Mouse (Mus musculus): ENCODE measurements around the gene Vwa5b1. TPM values are rescaled to one million over a fixed set of nuclear protein-coding genes. Genes with fewer than 3 reads are reported as not detected.

Vwa5b1 gene
- polyA plus RNA-seq, 1 experiment from 2014 or later, result 0.07 TPM

GRCm38 (mm10) chr4:138648096-138648635 lies 12.5 kb upstream of the Vwa5b1 start:
- Histone ChIP-seq H3K36me3 (no peaks in the 10 kb centered on the region), H3K9me3 (no peaks in the 10 kb centered on the region), H3K27me3 (no peaks in the 10 kb centered on the region), H3K4me1 (no peaks in the 10 kb centered on the region), H3K4me2 (no peak overlapping the region), H3K9ac (no peak overlapping the region), H3K27ac (no peak overlapping the region), H3K4me3 (no peak overlapping the region)
- no peak for ATAC-seq (ENCODE audit: borderline replicate concordance, extremely low read depth, low FRiP score, low TSS enrichment)
- 58% methylated on average over 3 of the region's 3 CpGs for WGBS

GRCm38 (mm10) chr4:138642272-138642671 lies 6.6 kb upstream of the Vwa5b1 start:
- 19% methylated on average over 4 of the region's 4 CpGs for WGBS

DNA sequence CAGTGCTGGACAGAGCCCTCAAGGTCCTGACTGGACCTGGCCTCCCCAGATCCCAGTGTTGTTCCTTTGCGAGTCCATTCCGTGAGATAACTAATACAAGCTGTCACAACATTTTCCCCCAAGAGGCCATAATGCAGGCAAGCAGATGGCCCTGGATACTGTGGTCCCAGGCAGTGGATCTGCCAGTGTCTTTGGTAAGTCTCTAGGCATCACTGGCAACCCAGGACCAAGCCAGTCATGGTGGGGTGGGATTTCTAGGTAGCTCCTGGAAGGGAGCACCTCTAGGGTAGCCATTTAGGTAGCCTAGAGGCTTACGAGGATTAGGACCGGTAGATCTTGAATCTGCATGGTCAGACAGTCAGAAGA lies 445 bp upstream of the Vwa5b1 start:
- Histone ChIP-seq H3K4me3 (no peak overlapping the region), H3K36me3 (no peaks in the 10 kb centered on the region), H3K9ac (no peak overlapping the region), H3K27ac (no peak overlapping the region), H3K4me2 (no peak overlapping the region), H3K27me3 (no peaks in the 10 kb centered on the region), H3K4me1 (no peaks in the 10 kb centered on the region), H3K9me3 (no peaks in the 10 kb centered on the region)
- no peak for ATAC-seq (ENCODE audit: borderline replicate concordance, extremely low read depth, low FRiP score, low TSS enrichment)
- WGBS, result 40% methylated on average over 4 of the region's 4 CpGs

More at GRCm38 (mm10) chr4:138642272-138642671, 6.6 kb upstream of the Vwa5b1 start:
- H3K27me3 ChIP-seq, result no peaks in the 10 kb centered on the region
- H3K4me2 ChIP-seq, result no peak overlapping the region
- H3K9me3 ChIP-seq, result no peaks in the 10 kb centered on the region
- H3K4me1 ChIP-seq, result no peaks in the 10 kb centered on the region
- H3K27ac ChIP-seq, result no peak overlapping the region
- ATAC-seq (ENCODE audit: borderline replicate concordance, extremely low read depth, low FRiP score, low TSS enrichment), result no peak
- no peak overlapping the region for H3K4me3 ChIP-seq
- no peaks in the 10 kb centered on the region for H3K36me3 ChIP-seq
- no peak overlapping the region for H3K9ac ChIP-seq

- no peak overlapping the region for H3K27ac ChIP-seq
- no peak overlapping the region for H3K9ac ChIP-seq
- H3K27me3 ChIP-seq, result no peaks in the 10 kb centered on the region
- H3K4me1 ChIP-seq, result no peaks in the 10 kb centered on the region
- WGBS, result 58% methylated on average over 5 of the region's 5 CpGs
- H3K4me3 ChIP-seq, result no peak overlapping the region
- no peak for ATAC-seq (ENCODE audit: borderline replicate concordance, extremely low read depth, low FRiP score, low TSS enrichment)
- H3K36me3 ChIP-seq, result no peaks in the 10 kb centered on the region
- H3K4me2 ChIP-seq, result no peak overlapping the region
- H3K9me3 ChIP-seq, result no peaks in the 10 kb centered on the region
Measured at GRCm38 (mm10) chr4:138628256-138628655, 7.4 kb downstream of the Vwa5b1 start.

- ATAC-seq (ENCODE audit: borderline replicate concordance, extremely low read depth, low FRiP score, low TSS enrichment), result no peak; the same call in 1 of the 2 replicates
- Histone ChIP-seq H3K4me2 (no peak overlapping the region), H3K4me3 (no peak overlapping the region), H3K27me3 (no peaks in the 10 kb centered on the region), H3K27ac (no peak overlapping the region), H3K9me3 (no peaks in the 10 kb centered on the region), H3K36me3 (no peaks in the 10 kb centered on the region), H3K4me1 (peaks cover 3% of the 10 kb centered on the region; the same call in 1 of the 2 replicates), H3K9ac (no peak overlapping the region)
- under 1% methylated on average over 8 of the region's 8 CpGs for WGBS
Measured at GRCm38 (mm10) chr4:138614454-138614853, 21.2 kb downstream of the Vwa5b1 start.

- no peak overlapping the region for H3K27ac ChIP-seq
- ATAC-seq (ENCODE audit: borderline replicate concordance, extremely low read depth, low FRiP score, low TSS enrichment), result no peak
- no peak overlapping the region for H3K4me3 ChIP-seq
- 50% methylated on average over 9 of the region's 9 CpGs for WGBS
- no peak overlapping the region for H3K9ac ChIP-seq
- H3K4me1 ChIP-seq, result peaks cover 9% of the 10 kb centered on the region; the same call in 1 of the 2 replicates
- H3K9me3 ChIP-seq, result no peaks in the 10 kb centered on the region
- peaks cover 4% of the 10 kb centered on the region; the same call in 1 of the 2 replicates for H3K27me3 ChIP-seq
- H3K4me2 ChIP-seq, result no peak overlapping the region
- no peaks in the 10 kb centered on the region for H3K36me3 ChIP-seq
Measured at GRCm38 (mm10) chr4:138601926-138602325, 33.8 kb downstream of the Vwa5b1 start.

DNA sequence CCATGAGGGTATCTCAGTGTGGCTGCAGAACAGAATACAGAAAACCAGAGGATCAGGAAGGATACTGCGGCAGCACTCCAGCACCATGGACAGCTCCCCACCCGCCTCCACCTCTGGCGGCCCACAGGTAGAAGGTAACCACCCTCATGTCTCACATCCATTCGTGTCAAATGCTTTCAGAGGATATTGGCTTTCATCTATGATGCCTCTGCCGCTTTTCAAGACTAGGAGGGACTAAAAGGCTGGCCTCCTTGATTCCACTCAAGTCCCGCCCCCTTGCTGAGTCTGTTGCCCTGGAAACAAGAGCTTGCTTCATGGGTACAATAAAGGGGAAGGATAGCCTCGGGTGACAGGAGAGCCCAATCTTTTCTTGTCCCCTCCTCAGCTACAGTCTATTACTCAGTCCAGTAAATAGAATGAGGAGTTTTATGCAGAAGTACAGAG lies 37.8 kb downstream of the Vwa5b1 start:
- peaks cover 13% of the 10 kb centered on the region; the same call in 1 of the 2 replicates for H3K4me1 ChIP-seq
- H3K36me3 ChIP-seq, result no peaks in the 10 kb centered on the region
- WGBS, result 9% methylated on average over 7 of the region's 7 CpGs
- no peaks in the 10 kb centered on the region for H3K9me3 ChIP-seq
- ATAC-seq (ENCODE audit: borderline replicate concordance, extremely low read depth, low FRiP score, low TSS enrichment), result no peak
- H3K27ac ChIP-seq, result no peak overlapping the region
- no peak overlapping the region for H3K4me3 ChIP-seq
- no peak overlapping the region for H3K9ac ChIP-seq
- H3K27me3 ChIP-seq, result no peaks in the 10 kb centered on the region
- no peak overlapping the region for H3K4me2 ChIP-seq

DNA sequence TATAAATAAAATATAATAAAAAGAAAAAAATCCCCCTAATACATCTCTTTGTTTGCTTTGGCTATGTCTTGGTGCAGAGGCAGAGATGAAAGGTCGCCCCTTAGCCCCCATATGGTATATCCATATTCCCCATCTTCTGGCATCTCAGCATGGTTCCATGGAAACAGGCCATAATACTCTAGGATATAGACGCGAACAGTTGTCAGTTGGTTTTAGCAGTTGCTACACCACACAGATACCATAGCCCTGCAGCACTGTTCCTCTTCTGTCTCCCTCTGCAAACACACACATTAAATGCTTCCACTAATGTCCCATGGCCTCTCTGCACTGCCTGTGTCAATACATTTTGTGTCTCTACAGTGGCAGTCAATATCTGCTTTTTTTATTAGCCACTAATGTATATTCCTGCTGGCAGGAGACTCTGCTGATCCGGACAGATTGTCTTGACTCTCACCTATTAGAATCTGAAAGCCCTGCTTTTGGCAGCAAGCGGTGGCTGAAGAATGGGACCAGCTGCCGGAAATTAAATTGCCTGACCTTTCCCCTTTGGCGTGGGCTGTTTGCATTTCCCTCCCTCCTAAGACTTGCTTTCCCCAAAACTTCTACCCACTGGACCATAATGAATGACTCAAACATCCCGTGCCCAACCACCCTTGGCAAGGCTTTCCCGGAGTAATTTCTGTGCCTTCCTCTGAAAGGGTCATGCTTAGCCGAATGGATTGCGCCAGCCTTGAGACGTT lies 39.1 kb downstream of the Vwa5b1 start:
- no peak overlapping the region for H3K4me2 ChIP-seq
- 49% methylated on average over 12 of the region's 12 CpGs for WGBS
- H3K4me1 ChIP-seq, result 0 out of 2 replicates have a peak, but pooled peaks cover 7% of the 10 kb centered on the region
- no peak overlapping the region for H3K4me3 ChIP-seq
- no peak overlapping the region for H3K9ac ChIP-seq
- no peak overlapping the region for H3K27ac ChIP-seq
- H3K27me3 ChIP-seq, result no peaks in the 10 kb centered on the region
- H3K9me3 ChIP-seq, result no peaks in the 10 kb centered on the region
- ATAC-seq (ENCODE audit: borderline replicate concordance, extremely low read depth, low FRiP score, low TSS enrichment), result peak; percentile 29; the same call in 1 of the 2 replicates
- no peaks in the 10 kb centered on the region for H3K36me3 ChIP-seq

GRCm38 (mm10) chr4:138584946-138585345 lies 50.7 kb downstream of the Vwa5b1 start:
- Histone ChIP-seq H3K4me1 (no peaks in the 10 kb centered on the region), H3K4me3 (no peak overlapping the region), H3K9me3 (no peaks in the 10 kb centered on the region), H3K27ac (no peak overlapping the region), H3K4me2 (no peak overlapping the region), H3K36me3 (no peaks in the 10 kb centered on the region), H3K27me3 (no peaks in the 10 kb centered on the region), H3K9ac (no peak overlapping the region)
- no peak for ATAC-seq (ENCODE audit: borderline replicate concordance, extremely low read depth, low FRiP score, low TSS enrichment)

DNA sequence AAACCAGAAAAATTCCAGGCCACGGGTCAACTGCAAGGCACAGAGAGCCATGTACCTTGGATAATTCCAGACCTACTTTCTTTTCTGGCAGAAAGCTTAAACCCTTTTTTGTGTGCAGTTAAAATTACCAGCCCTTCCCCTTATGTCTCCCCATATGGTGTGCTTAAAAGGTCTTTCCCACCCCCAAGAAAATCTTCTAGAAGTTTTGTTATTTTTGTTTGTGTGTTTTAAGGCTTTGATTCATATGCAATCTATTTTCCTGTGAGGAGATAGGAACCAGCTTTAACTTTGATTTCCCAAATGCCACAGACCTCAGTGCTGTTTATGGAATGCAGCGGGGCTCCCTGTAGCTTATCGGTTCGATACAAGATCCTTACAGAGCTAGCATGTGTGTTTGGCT lies 53.2 kb downstream of the Vwa5b1 start:
- no peak overlapping the region for H3K4me3 ChIP-seq
- H3K27me3 ChIP-seq, result no peaks in the 10 kb centered on the region
- H3K9ac ChIP-seq, result no peak overlapping the region
- no peak for ATAC-seq (ENCODE audit: borderline replicate concordance, extremely low read depth, low FRiP score, low TSS enrichment)
- H3K9me3 ChIP-seq, result no peaks in the 10 kb centered on the region
- no peaks in the 10 kb centered on the region for H3K4me1 ChIP-seq
- no peaks in the 10 kb centered on the region for H3K36me3 ChIP-seq
- no peak overlapping the region for H3K27ac ChIP-seq
- H3K4me2 ChIP-seq, result no peak overlapping the region
- 51% methylated on average over 4 of the region's 4 CpGs for WGBS

DNA sequence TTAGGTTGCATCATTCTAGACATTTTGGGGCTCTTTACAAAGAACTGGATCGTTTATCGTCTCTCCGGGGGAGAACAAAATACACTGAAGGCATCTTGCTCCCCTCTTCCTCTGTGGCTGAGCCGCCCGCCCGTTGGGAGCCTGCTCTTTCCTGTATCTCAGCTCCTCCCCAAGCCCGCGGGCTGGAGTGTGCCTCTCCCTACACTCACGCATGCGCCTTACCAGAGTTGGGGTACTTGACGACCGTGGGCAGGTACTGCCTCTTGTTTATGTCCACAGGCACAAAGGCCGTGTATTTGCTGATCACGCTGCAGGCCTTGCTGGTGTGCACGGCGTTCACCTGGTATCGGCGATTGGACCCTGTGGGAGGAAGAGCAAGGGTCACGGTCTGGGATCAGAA lies 57.3 kb downstream of the Vwa5b1 start:
- no peaks in the 10 kb centered on the region for H3K36me3 ChIP-seq
- H3K4me1 ChIP-seq, result no peaks in the 10 kb centered on the region
- H3K9ac ChIP-seq, result no peak overlapping the region
- no peaks in the 10 kb centered on the region for H3K27me3 ChIP-seq
- H3K4me2 ChIP-seq, result no peak overlapping the region
- no peak overlapping the region for H3K4me3 ChIP-seq
- no peak overlapping the region for H3K27ac ChIP-seq
- 56% methylated on average over 19 of the region's 19 CpGs for WGBS
- ATAC-seq (ENCODE audit: borderline replicate concordance, extremely low read depth, low FRiP score, low TSS enrichment), result no peak
- H3K9me3 ChIP-seq, result no peaks in the 10 kb centered on the region

DNA sequence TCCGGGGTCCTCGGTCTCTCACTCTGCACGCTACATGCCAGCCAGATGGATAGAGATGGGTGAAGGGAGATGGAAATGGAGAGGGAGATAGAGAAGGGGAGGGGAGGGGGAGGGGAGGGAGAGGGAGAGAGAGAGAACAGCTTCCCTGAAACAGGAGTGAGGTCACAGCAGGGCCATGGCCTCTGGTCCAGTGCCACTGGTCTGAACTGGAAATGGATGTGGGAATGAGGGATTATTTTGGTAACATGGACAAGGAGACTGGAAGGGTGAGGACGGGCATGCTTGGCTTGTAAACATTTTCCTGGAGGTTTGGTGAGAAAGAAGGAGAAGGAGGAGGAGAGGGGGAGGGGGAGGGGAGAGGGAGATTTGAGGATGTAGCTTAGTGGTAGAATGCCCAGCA lies 59.0 kb downstream of the Vwa5b1 start:
- Histone ChIP-seq H3K4me2 (no peak overlapping the region), H3K36me3 (no peaks in the 10 kb centered on the region), H3K9me3 (no peaks in the 10 kb centered on the region), H3K4me3 (no peak overlapping the region), H3K27me3 (no peaks in the 10 kb centered on the region), H3K27ac (no peak overlapping the region), H3K9ac (no peak overlapping the region), H3K4me1 (no peaks in the 10 kb centered on the region)
- 45% methylated on average over 4 of the region's 4 CpGs for WGBS
- no peak for ATAC-seq (ENCODE audit: borderline replicate concordance, extremely low read depth, low FRiP score, low TSS enrichment)

Data from lung, embryonic 15.5 days (tissue).